Mouse (Mus musculus) G1E-ER4 (cell line): ENCODE measurements around the gene Glra1. TPM values are rescaled to one million over a fixed set of nuclear protein-coding genes. Genes with fewer than 3 reads are reported as not detected.

Experiments used
- GATA1 ChIP-seq: IDR thresholded peaks from one replicate; pipeline ENCODE4 v1.8.0; 2012; ENCODE audit warnings: low read length, inconsistent platforms
- polyA plus RNA-seq: library from polyadenylated mRNA; stranded (reverse); fragments of >175 nt; gene quantifications from 2 replicates; pipeline ENCODE4 v1.2.3, GENCODE M21; 2012

Glra1 gene
- polyA plus RNA-seq, 1 experiment, result not detected

DNA sequence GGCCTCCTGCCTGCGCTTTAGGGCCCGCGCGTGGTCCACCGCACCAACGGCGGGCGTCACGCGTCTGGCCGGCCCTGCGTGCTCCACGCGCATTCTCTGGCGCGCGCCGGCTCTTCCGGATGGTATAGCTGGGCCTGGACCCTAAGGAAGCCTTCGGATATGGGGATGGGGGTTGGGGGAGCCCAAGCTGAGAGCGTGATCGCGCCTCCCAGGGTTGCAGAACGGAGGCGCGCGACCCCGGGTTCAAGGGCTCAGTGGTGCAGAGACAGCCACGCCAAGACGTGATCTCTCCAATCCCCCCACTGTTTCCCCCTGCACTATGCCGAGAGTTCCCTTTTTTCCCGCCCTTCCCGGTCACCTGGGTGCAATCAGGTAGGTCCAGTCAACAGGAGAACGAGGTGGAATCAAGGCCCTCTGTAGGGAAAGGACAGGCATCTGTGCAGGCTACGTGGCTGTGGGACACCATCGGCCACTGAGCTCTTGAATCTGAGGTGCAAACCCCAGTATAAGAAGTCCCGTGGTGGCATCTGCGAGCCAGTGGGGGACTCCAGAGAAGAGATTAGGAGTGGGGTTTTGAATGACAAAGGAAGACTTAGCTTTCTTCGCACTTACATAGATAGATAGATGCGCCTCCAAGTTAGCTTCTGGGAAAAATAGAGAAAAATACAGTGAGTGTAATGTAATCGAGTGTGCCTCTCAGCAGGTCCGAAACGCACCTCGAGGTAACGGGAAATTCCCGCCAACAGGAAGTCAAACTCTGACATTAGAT, 137.9 kb downstream of the Glra1 start:
- TF ChIP-seq GATA1, result no peak

DNA sequence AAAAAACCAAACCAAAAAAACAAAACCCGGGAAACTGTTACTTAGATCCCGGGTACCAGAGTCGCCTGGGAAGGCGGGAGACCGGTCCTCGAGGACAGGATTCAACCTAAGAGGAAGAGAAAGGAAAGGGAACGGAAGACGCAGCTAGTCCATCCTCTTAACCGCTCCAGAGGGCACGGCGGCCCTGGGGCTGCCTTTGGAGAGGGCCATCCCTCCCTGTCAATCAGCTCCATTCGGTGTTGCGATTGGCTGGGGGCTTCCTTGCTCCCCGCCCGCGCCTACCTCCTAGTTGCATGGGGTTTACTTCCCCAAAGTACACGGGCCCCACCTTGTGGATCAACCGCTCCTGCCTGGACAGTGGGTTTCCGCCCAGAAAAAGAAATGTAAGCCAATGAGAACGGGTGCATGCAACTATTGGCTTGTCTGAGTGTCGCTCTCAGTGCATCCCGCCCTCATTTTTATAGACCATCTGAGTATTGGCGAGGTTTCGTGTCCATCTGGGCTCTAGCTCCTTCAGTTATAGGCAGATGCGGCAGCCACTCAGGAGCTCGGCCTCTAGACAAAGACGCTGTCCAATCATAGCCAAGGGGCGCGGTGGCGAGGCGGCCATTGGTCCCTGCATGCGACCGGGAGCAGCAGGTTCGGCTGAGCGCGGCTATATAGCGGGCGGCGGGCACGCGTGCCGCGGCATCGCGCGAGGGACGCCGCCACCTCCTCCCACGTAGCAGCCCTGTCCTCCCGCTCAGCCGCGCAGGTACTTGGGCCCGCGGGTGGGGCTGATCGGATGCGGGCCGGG, 138.8 kb downstream of the Glra1 start, which contains the start of gene G3bp1:
TSS of gene G3bp1 (plus strand) at position 638 of the 796 bp plus-strand sequence.
- TF ChIP-seq GATA1, result no peak

DNA sequence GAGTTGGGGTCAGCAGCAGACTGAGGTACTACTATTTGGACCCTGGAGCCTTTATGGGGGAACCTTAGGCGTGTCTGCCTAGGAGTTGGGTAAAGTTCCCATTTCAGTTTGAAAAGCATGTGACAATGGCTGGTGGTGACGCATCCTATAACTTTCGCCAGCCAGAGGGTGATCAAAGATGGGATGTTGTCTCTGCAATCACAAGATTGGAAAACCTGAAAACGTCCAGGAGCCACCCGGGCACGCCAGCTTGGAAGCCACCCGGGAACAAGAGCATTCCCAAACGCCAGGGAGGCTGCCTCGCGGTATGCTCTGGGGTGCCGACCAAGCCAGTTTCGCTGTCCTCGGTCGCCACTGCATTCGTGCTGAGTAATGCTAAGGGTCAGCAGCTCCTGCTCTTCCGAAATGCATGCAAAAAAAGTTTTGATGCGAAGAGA, 139.4 kb downstream of the Glra1 start:
- no peak for TF ChIP-seq GATA1

DNA sequence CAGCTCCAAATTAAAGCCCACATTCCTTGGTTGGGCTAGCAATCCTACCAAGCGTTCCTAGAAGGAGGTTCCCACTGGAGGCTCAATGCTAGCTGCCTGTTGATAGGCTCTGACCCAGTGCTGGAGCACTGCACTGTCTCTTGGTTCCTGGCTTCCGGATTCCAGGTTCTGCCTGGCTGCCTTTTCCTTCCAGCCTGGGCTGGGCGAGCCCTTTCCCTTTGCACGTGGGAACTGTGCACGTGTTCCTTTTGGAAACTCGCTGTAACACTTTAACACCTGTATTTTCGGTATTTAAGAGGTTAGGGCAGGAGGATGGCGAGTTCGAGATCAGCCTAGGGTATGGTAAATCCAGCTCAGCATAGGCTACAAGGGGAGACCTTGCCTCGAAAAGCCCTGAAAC, 140.0 kb downstream of the Glra1 start:
- no peak for TF ChIP-seq GATA1

DNA sequence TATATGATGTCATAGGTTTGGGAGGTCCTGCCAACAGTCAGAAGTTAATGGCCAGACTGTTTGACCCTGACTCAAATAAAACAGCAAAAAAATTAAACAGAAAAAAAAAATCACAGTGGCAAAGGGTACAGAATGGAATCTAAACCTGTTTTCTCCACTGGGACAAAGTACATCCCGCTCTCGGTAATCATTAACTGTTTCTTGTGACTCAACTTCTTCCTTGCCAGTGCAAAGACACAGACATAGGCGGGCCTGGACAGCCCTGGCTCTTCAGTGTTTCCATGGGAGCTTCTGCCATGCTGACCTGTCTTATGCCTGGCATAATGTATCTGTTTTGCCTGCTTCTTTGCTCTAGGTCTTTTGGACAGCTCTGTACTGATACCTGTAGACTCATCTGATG, 142.8 kb downstream of the Glra1 start:
- no peak for TF ChIP-seq GATA1

DNA sequence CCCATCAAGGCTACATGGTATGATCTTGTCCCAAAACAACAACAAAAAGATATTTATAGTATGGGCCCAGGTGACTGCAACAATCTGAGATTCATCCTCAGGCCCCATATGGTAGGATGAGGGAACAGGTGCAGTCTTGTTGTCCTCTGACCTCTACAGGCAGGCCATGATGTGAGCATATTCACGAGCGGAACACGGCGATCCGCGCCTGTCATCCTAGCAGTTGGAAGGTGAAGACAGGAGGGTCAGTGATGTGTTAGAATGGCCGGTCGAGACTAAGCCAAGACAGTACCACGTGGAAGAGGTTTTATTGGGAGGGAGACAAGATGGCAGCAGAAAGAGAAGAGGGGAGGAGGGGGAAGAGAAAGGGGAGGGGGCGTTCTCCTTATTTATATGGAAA, 143.3 kb downstream of the Glra1 start:
- no peak for TF ChIP-seq GATA1

Other genes with a start within 250 kb of the Glra1 start
- not detected in 2 replicates for gene Sparc, start 185.0 kb downstream of the Glra1 start, polyA plus RNA-seq
- 18.5 and 132 TPM in 2 replicates for gene Atox1, start 147.0 kb downstream of the Glra1 start, polyA plus RNA-seq
- gene G3bp1, start 138.5 kb downstream of the Glra1 start, polyA plus RNA-seq, result 354 and 368 TPM in 2 replicates